Comparison of ENCODE assay signal across 24 mouse cellular contexts in the genomic region with DNA sequence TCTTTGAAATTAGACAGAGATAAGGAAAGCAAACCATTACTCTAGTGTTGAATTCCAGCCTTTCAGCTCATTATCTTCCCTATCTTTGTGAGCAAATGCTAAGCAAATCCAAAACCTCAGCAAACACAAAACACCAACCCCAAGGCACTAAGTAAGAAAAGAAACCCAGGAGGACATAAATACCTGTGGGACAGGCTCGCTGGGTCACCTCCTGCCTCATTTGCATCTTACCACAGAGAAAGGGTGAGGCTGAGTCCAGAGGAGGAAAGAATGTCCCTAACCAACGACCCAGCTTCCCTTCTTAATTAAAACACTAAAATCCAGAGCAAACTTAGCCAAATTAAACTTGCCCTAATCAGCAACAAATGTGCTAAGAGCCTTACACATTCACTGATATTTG.
A peak's percentile ranks its signal among the peaks of the same experiment; 100 is the strongest.
DNase-seq lines count a peak whose midpoint lies in the region; ATAC-seq lines count a peak whose summit lies in the region.
"Had no signal": no experiment of that assay in that cellular context is flagged by ENCODE, and none has a peak within 500 bp of the region (broad histone marks: within the 10 kb centered on the region; RNA-seq: fewer than 3 reads in every experiment).

No protein-coding gene starts in this region.

- DNase-seq in lung, postnatal 36 days: peak; percentile 37
- DNase-seq in lung, postnatal 25 days (ENCODE audit: low spot score): no peak
- peak; percentile 23 for DNase-seq in splenic B cell, adult 2 months (ENCODE audit: low read depth, low spot score)
- DNase-seq in forebrain, embryonic 14.5 days (ENCODE audit: low spot score): no peak
- DNase-seq: adrenal gland, postnatal 10 days; cerebellum, adult 8-10 months; cerebellum, postnatal 25 days; gastrocnemius, postnatal 14 days; heart, postnatal 14 days; kidney, adult 11 months; kidney, postnatal 10 days; midbrain, embryonic 14.5 days; spleen, adult 18-20 months; thymus, adult 18-20 months; thymus, postnatal 25 days had no signal

- no peak for ATAC-seq in intestine, embryonic 16.5 days
- no peak for ATAC-seq in intestine, embryonic 15.5 days
- no peak for ATAC-seq in forebrain, embryonic 14.5 days
- no peak for ATAC-seq in activated CD4-positive, CD25-positive, alpha-beta regulatory T cell, adult 4 months
- ATAC-seq: forebrain, embryonic 13.5 days; hindbrain, embryonic 16.5 days had no signal

- no peaks in the 10 kb centered on the region for H3K9me3 ChIP-seq in intestine, embryonic 16.5 days (ENCODE audit: control insufficient read depth, low read length)
- no peaks in the 10 kb centered on the region for H3K9me3 ChIP-seq in intestine, embryonic 15.5 days
- H3K9me3 ChIP-seq in forebrain, embryonic 14.5 days (replicated peaks; ENCODE audit: control insufficient read depth, low read length): no peaks in the 10 kb centered on the region
- H3K9me3 ChIP-seq: forebrain, embryonic 13.5 days; hindbrain, embryonic 10.5 days; limb, embryonic 12.5 days; lung, embryonic 15.5 days; neural tube, embryonic 15.5 days had no signal

- H3K4me1 ChIP-seq in intestine, embryonic 16.5 days (ENCODE audit: control insufficient read depth, insufficient read depth, low read length): peaks cover 5% of the 10 kb centered on the region
- peaks cover 5% of the 10 kb centered on the region for H3K4me1 ChIP-seq in intestine, embryonic 15.5 days (replicated peaks)
- 0 out of 2 replicates have a peak, but pooled peaks cover 3% of the 10 kb centered on the region for H3K4me1 ChIP-seq in forebrain, embryonic 14.5 days (ENCODE audit: control insufficient read depth, insufficient read depth, low read length)
- H3K4me1 ChIP-seq: neural tube, embryonic 15.5 days had no signal

- H3K4me3 ChIP-seq in intestine, embryonic 16.5 days (ENCODE audit: low read length): no peak overlapping the region
- H3K4me3 ChIP-seq in intestine, embryonic 15.5 days (replicated peaks): no peak overlapping the region
- no peak overlapping the region for H3K4me3 ChIP-seq in forebrain, embryonic 14.5 days (ENCODE audit: low read depth, low read length)
- H3K4me3 ChIP-seq: forebrain, embryonic 13.5 days; hindbrain, embryonic 10.5 days; limb, embryonic 12.5 days; lung, embryonic 15.5 days; neural tube, embryonic 15.5 days had no signal

- H3K4me2 ChIP-seq in intestine, embryonic 16.5 days (ENCODE audit: low read depth, low read length): no peak overlapping the region
- H3K4me2 ChIP-seq in intestine, embryonic 15.5 days (replicated peaks): no peak overlapping the region
- H3K4me2 ChIP-seq in forebrain, embryonic 14.5 days (ENCODE audit: low read length): no peak overlapping the region
- H3K4me2 ChIP-seq: forebrain, embryonic 13.5 days; limb, embryonic 12.5 days; lung, embryonic 15.5 days; neural tube, embryonic 15.5 days had no signal

- no peaks in the 10 kb centered on the region for H3K27me3 ChIP-seq in intestine, embryonic 16.5 days (replicated peaks; ENCODE audit: control insufficient read depth, insufficient read depth, low read length)
- no peaks in the 10 kb centered on the region for H3K27me3 ChIP-seq in intestine, embryonic 15.5 days (replicated peaks)
- no peaks in the 10 kb centered on the region for H3K27me3 ChIP-seq in splenic B cell, adult 2 months (ENCODE audit: control insufficient read depth, insufficient read depth, low read length, poor library complexity, severe bottlenecking)
- no peaks in the 10 kb centered on the region for H3K27me3 ChIP-seq in forebrain, embryonic 14.5 days (replicated peaks; ENCODE audit: control insufficient read depth, insufficient read depth, low read length)
- H3K27me3 ChIP-seq: forebrain, embryonic 13.5 days; limb, embryonic 12.5 days; lung, embryonic 15.5 days; neural tube, embryonic 15.5 days had no signal

- H3K36me3 ChIP-seq in intestine, embryonic 16.5 days (ENCODE audit: control insufficient read depth, insufficient read depth, low read length): no peaks in the 10 kb centered on the region
- H3K36me3 ChIP-seq in intestine, embryonic 15.5 days: no peaks in the 10 kb centered on the region
- no peaks in the 10 kb centered on the region for H3K36me3 ChIP-seq in splenic B cell, adult 2 months (ENCODE audit: control insufficient read depth, insufficient read depth, low read length, poor library complexity, severe bottlenecking)
- H3K36me3 ChIP-seq in forebrain, embryonic 14.5 days (ENCODE audit: control insufficient read depth, insufficient read depth, low read length): no peaks in the 10 kb centered on the region
- H3K36me3 ChIP-seq: hindbrain, embryonic 10.5 days; limb, embryonic 12.5 days; lung, embryonic 15.5 days; neural tube, embryonic 15.5 days had no signal

- peak overlapping the region; percentile 12; the same call in 1 of the 2 replicates for H3K27ac ChIP-seq in intestine, embryonic 16.5 days (ENCODE audit: low read length)
- no peak overlapping the region for H3K27ac ChIP-seq in intestine, embryonic 15.5 days
- H3K27ac ChIP-seq in forebrain, embryonic 14.5 days (ENCODE audit: low read depth, low read length): no peak overlapping the region
- H3K27ac ChIP-seq: forebrain, embryonic 13.5 days; hindbrain, embryonic 10.5 days; limb, embryonic 12.5 days; lung, embryonic 15.5 days; neural tube, embryonic 15.5 days had no signal

- WGBS in intestine, embryonic 16.5 days: 26% methylated on average over 2 of the region's 2 CpGs
- WGBS in intestine, embryonic 15.5 days: 25% methylated on average over 2 of the region's 2 CpGs
- 9% methylated on average over 2 of the region's 2 CpGs for WGBS in forebrain, embryonic 14.5 days

- H3K9ac ChIP-seq in intestine, embryonic 16.5 days (ENCODE audit: low read depth, low read length): no peak overlapping the region
- H3K9ac ChIP-seq in intestine, embryonic 15.5 days: no peak overlapping the region
- no peak overlapping the region for H3K9ac ChIP-seq in forebrain, embryonic 14.5 days (ENCODE audit: low read length)
- H3K9ac ChIP-seq: forebrain, embryonic 13.5 days; limb, embryonic 12.5 days; lung, embryonic 15.5 days; neural tube, embryonic 15.5 days had no signal

Comparison
In these comparisons a context has a peak if more than half of its experiments do, and no peak if none do; other contexts are left out.
1. DNase-seq: peak in lung, postnatal 36 days (single experiment) and splenic B cell, adult 2 months (single experiment); none in lung, postnatal 25 days (single experiment) and forebrain, embryonic 14.5 days (single experiment).